Mouse (Mus musculus) Patski (cell line): ENCODE measurements around the gene Trpm3. TPM values are rescaled to one million over a fixed set of nuclear protein-coding genes. Genes with fewer than 3 reads are reported as not detected.

Source experiments
- ATAC-seq: fragments of 100-300 bp; one replicate; pipeline ENCODE4 v1.8.0; 2021
- CTCF ChIA-PET: fragments of 350-600 bp; sonication (Branson Sonifier 250); formaldehyde crosslinking; loops from one replicate; lab custom pipeline; 2022; ENCODE audit warnings: inconsistent platforms; lab: Charles Lee
- POLR2A ChIA-PET: fragments of 350-600 bp; sonication (Branson Sonifier 250); formaldehyde crosslinking; loops from one replicate; lab custom pipeline; 2022; ENCODE audit warnings: antibody characterized with exemption, inconsistent platforms; lab: Charles Lee
- DNase-seq: peaks from one replicate; pipeline ENCODE4 v3.0.0-alpha.2; 2011; ENCODE audit warnings: low read depth, low spot score
- H3K27me3 ChIP-seq: fragments of 371-371 bp; one replicate; pipeline ENCODE4 v1.5.1; 2021
- CTCF ChIP-seq: fragments of 100-300 bp; IDR thresholded peaks from one replicate; pipeline ENCODE4 v1.5.1; 2021
- in situ Hi-C: fragments of 300-500 bp; cut with MboI; formaldehyde crosslinking; loops from 3 replicates; pipeline ENCODE4 v1.11.1; 2018; ENCODE audit warnings: low pct_unique_long_range_greater_than_20kb, mixed read lengths
- polyA plus RNA-seq: library from polyadenylated mRNA; unstranded; gene quantifications from one replicate; pipeline ENCODE4 v1.2.3, GENCODE M21; 2021

The Trpm3 gene
- polyA plus RNA-seq, 1 experiment from 2014 or later: 2.0 TPM

GRCm38 (mm10) chr19:22926753-22927152 is 787.9 kb downstream of the Trpm3 start:
- no peak for TF ChIP-seq CTCF
- ChIA-PET CTCF (interaction anchor here (1.6 kb wide), 1 partner anchor 11 kb away, joined by 3 read pairs; no protein-coding TSS in a partner anchor), POLR2A (no interaction called here)
- in situ Hi-C loops: no loop called here
- ATAC-seq (no peak), DNase-seq (no peak)
- H3K27me3 ChIP-seq: no peaks in the 10 kb centered on the region

DNA sequence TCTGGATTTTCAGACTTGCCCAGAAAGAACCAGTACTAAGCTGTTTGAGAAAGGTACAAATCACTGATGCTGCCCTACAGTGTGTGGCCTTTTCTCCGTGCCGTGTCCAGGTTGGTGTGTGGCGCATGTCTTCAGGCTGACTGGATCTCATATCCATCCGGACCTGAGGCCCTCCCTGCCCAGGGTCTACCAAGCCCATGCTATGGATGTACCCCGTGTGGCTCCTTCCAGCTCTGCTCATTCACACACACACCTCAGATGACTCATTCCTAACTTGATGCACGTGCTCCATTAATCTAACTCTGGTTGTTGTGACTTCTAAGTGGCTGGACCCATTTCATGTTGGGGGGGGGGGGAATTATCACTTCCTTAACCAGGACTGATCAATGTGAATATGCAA is 789.5 kb downstream of the Trpm3 start:
- ATAC-seq: no peak
- no peaks in the 10 kb centered on the region for H3K27me3 ChIP-seq
- in situ Hi-C loops: no loop called here
- ChIA-PET CTCF (interaction anchor here (1.1 to 1.5 kb wide), 4 partner anchors 8 to 379 kb away, joined by 3 to 5 read pairs (median 4); no protein-coding TSS in a partner anchor), POLR2A (interaction anchor here (0.5 kb wide), 1 partner anchor 212 kb away, joined by 5 read pairs; no protein-coding TSS in a partner anchor)
- no peak for TF ChIP-seq CTCF
- DNase-seq: no peak

DNA sequence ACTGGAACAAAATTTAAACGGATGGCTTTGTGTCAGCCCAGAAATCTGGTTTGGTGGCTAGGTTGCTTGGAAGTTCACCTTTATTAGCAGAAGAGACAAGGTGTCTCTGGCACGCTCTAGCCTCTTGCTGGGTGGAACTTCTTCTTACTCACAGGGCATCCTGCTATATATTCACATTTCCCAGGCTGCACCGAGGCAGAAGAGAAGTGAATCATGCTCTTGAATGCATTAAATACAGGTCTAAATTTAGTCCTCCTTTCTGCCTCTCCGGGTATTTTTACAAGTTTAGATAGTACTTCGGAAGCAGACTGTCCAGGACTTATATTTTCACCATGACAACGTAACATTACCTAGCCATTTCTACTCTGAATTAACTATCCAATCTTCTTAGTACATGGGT is 790.9 kb downstream of the Trpm3 start:
- no peaks in the 10 kb centered on the region for H3K27me3 ChIP-seq
- in situ Hi-C loops: no loop called here
- CTCF ChIA-PET: interaction anchor here (1.2 to 1.9 kb wide), 2 partner anchors 10 to 13 kb away, joined by 5 to 11 read pairs; no protein-coding TSS in a partner anchor
- no peak for ATAC-seq
- POLR2A ChIA-PET: interaction anchor here (1.1 kb wide), 1 partner anchor 11 kb away, joined by 4 read pairs; no protein-coding TSS in a partner anchor
- DNase-seq: no peak
- TF ChIP-seq CTCF: no peak

DNA sequence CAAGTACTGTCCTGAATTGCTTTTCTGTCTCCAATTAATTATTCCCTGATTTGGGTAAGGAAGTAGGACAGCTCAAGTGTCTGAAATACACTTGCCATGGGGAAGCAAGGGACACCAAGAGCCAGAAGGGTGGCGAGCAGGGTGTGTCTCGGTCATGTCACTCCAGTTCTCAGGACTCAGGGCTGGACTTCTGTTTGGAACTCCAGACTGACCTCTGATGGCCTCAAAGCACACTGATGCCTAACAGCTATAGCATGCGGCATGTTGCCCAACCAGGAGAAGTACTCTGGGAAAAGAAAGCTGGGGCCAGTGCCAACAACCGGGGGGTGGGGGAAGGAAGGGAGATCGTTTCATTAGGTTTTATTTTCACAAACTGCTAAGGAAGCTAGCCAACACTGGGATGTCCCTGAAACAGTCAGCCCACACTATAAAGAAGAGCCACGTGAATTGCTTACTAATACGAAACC is 791.6 kb downstream of the Trpm3 start:
- ChIA-PET CTCF (interaction anchor here (0.7 to 1.9 kb wide), 5 partner anchors 9 to 225 kb away, joined by 3 to 11 read pairs (median 4); no protein-coding TSS in a partner anchor), POLR2A (interaction anchor here (0.7 to 1.1 kb wide), 2 partner anchors 10 to 239 kb away, joined by 4 read pairs; no protein-coding TSS in a partner anchor)
- TF ChIP-seq CTCF: no peak
- in situ Hi-C loops: no loop called here
- peak; percentile 21 for ATAC-seq
- DNase-seq: no peak
- H3K27me3 ChIP-seq: no peaks in the 10 kb centered on the region

- H3K27me3 ChIP-seq: no peaks in the 10 kb centered on the region
- CTCF ChIA-PET: interaction anchor here (0.7 to 1.9 kb wide), 6 partner anchors 8 to 224 kb away, joined by 3 to 11 read pairs (median 4); no protein-coding TSS in a partner anchor
- ATAC-seq: no peak
- POLR2A ChIA-PET: interaction anchor here (0.7 to 1.1 kb wide), 2 partner anchors 9 to 238 kb away, joined by 4 read pairs; no protein-coding TSS in a partner anchor
- in situ Hi-C loops: no loop called here
- no peak for DNase-seq
- TF ChIP-seq CTCF: no peak
Observed at GRCm38 (mm10) chr19:22931006-22931405, 792.2 kb downstream of the Trpm3 start.

DNA sequence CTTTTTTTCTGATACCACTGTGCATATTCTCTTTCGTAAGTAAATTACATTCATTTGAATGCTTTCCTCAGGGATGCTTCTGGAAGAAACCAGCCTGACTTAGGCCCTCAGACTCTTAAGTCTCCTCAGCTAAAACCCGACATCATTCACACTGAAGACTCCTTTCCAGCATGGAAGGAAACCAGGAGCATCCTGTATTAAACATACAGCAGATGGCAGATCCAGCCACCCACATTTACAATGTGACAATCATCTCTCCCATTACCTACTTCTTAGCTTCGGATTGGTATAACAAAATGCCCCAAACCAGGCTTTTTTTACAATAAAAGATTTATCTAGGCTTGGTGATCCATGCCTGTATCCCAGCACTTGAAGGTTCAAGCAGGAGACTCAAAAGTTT is 796.2 kb downstream of the Trpm3 start:
- CTCF ChIA-PET: no interaction called here
- ATAC-seq: no peak
- in situ Hi-C loops: no loop called here
- POLR2A ChIA-PET: no interaction called here
- no peak for TF ChIP-seq CTCF
- no peak for DNase-seq
- no peaks in the 10 kb centered on the region for H3K27me3 ChIP-seq

- ChIA-PET POLR2A (interaction anchor here (0.7 to 1.1 kb wide), 2 partner anchors 21 to 294 kb away, joined by 3 to 4 read pairs; no protein-coding TSS in a partner anchor), CTCF (interaction anchor here (0.6 to 3.2 kb wide), 10 partner anchors 8 to 287 kb away, joined by 3 to 12 read pairs (median 5); no protein-coding TSS in a partner anchor)
- DNase-seq (no peak), ATAC-seq (no peak)
- TF ChIP-seq CTCF: no peak
- in situ Hi-C loops: no loop called here
- H3K27me3 ChIP-seq: no peaks in the 10 kb centered on the region
Observed at GRCm38 (mm10) chr19:22938848-22939724, 800.2 kb downstream of the Trpm3 start.

DNA sequence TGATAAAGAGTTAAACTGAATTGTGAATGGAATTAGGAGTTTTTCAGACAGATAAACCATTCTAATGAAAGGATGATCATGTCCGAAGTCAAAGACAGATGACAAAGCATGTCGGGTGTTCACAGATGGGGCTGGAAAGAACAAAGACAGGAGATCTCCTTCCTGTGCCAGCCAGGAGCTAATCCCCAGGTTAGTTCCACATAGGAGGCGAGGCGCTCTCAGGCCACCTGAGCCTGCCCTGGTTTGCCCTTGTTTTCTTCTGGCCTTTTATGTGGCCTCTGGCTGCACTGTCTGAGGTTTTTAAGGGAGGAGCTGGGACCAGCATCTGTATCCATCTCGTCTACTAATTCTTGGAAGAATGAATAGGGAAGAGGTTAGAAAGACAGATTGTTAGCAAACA is 801.0 kb downstream of the Trpm3 start:
- DNase-seq (no peak), ATAC-seq (no peak)
- CTCF ChIA-PET: interaction anchor here (1.1 to 3.2 kb wide), 11 partner anchors 9 to 291 kb away, joined by 3 to 12 read pairs (median 6); no protein-coding TSS in a partner anchor
- H3K27me3 ChIP-seq: no peaks in the 10 kb centered on the region
- POLR2A ChIA-PET: interaction anchor here (0.7 to 1.2 kb wide), 3 partner anchors 9 to 294 kb away, joined by 3 to 4 read pairs (median 4); no protein-coding TSS in a partner anchor
- in situ Hi-C loops: loop anchor here (10.0 kb wide), 2 partner anchors 205 to 285 kb away; partner anchors contain the start of gene Klf9
- TF ChIP-seq CTCF: no peak

DNA sequence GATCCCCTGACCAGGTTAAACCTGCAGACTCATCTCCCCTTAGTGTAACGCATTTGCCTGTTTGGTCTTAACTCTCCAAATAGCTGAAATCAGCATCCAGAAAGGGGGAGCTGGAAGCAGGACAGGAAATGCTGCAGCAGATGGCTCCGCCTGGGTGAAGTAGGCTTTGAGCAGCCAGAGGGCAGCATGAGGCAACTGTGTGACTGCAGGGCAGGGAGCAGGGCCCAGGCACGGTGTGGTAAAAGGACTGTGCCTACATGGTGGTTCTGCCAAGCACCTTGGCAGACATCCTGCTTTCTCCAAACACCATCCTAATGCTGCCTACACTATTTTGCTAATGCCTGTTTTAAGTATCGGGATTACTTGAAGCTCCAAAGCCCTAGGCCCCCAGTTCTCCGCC is 801.6 kb downstream of the Trpm3 start:
- no peak for DNase-seq
- peak; percentile 82 for TF ChIP-seq CTCF
- ChIA-PET CTCF (interaction anchor here (1.2 to 3.2 kb wide), 9 partner anchors 10 to 291 kb away, joined by 3 to 12 read pairs (median 6); no protein-coding TSS in a partner anchor), POLR2A (interaction anchor here (1.0 to 1.2 kb wide), 2 partner anchors 10 to 201 kb away, joined by 3 to 4 read pairs; no protein-coding TSS in a partner anchor)
- H3K27me3 ChIP-seq: no peaks in the 10 kb centered on the region
- in situ Hi-C loops: loop anchor here (10.0 kb wide), 2 partner anchors 204 to 284 kb away; partner anchors contain the start of gene Klf9
- peak; percentile 98 for ATAC-seq

GRCm38 (mm10) chr19:22940956-22941355 is 802.1 kb downstream of the Trpm3 start:
- ChIA-PET POLR2A (interaction anchor here (1.0 to 1.2 kb wide), 2 partner anchors 11 to 201 kb away, joined by 3 to 4 read pairs; no protein-coding TSS in a partner anchor), CTCF (interaction anchor here (1.3 to 2.3 kb wide), 6 partner anchors 17 to 290 kb away, joined by 3 to 9 read pairs (median 6); no protein-coding TSS in a partner anchor)
- in situ Hi-C loops: loop anchor here (10.0 kb wide), 2 partner anchors 204 to 284 kb away; partner anchors contain the start of gene Klf9
- no peak for TF ChIP-seq CTCF
- DNase-seq (no peak), ATAC-seq (peak; percentile 41)
- no peaks in the 10 kb centered on the region for H3K27me3 ChIP-seq
